Mouse (Mus musculus) brown adipose tissue, adult 24 weeks (tissue): ENCODE data around the gene Smim6. TPM values are rescaled to one million over a fixed set of nuclear protein-coding genes. Genes with fewer than 3 reads are reported as not detected.

Experiments used
- H3K27ac ChIP-seq: fragments of 200-500 bp; replicated peaks from 2 replicates; pipeline ENCODE4 v1.5.1; 2012; ENCODE audit warnings: low read depth, mild to moderate bottlenecking, low read length
- H3K4me1 ChIP-seq: fragments of 200-500 bp; 2 replicates; pipeline ENCODE4 v1.6.1; 2012; ENCODE audit warnings: low read length, mixed read lengths; ENCODE audit not compliant: control insufficient read depth, insufficient read depth, insufficient read length
- H3K4me3 ChIP-seq: fragments of 200-500 bp; 2 replicates; pipeline ENCODE4 v1.5.1; 2012; ENCODE audit warnings: low read depth, mild to moderate bottlenecking, low read length, moderate library complexity; ENCODE audit not compliant: insufficient read depth
- polyA plus RNA-seq: library from polyadenylated mRNA; stranded (reverse); fragments of >200 nt; gene quantifications from 2 replicates; pipeline ENCODE4 v1.2.4, GENCODE M21; 2012; ENCODE audit not compliant: missing spikeins, insufficient read depth, insufficient read length

Gene Smim6
- polyA plus RNA-seq, 1 experiment, result not detected

- Histone ChIP-seq H3K4me1 (no peaks in the 10 kb centered on the region), H3K27ac (no peak overlapping the region), H3K4me3 (no peak overlapping the region)
Measured at GRCm38 (mm10) chr11:115906116-115906515, 5.7 kb upstream of the Smim6 start.

- Histone ChIP-seq H3K4me3 (no peak overlapping the region), H3K4me1 (no peaks in the 10 kb centered on the region), H3K27ac (no peak overlapping the region)
Measured at GRCm38 (mm10) chr11:115906521-115906920, 5.3 kb upstream of the Smim6 start.

GRCm38 (mm10) chr11:115911134-115911561 lies 669 bp upstream of the Smim6 start:
- H3K27ac ChIP-seq, result no peak overlapping the region
- H3K4me3 ChIP-seq, result no peak overlapping the region
- H3K4me1 ChIP-seq, result no peaks in the 10 kb centered on the region

GRCm38 (mm10) chr11:115916579-115916978 lies 4.8 kb downstream of the Smim6 start:
- no peak overlapping the region for H3K27ac ChIP-seq
- H3K4me3 ChIP-seq, result no peak overlapping the region
- no peaks in the 10 kb centered on the region for H3K4me1 ChIP-seq

- Histone ChIP-seq H3K4me1 (no peaks in the 10 kb centered on the region), H3K27ac (no peak overlapping the region), H3K4me3 (no peak overlapping the region)
Measured at GRCm38 (mm10) chr11:115918637-115919036, 6.8 kb downstream of the Smim6 start.

- H3K4me3 ChIP-seq, result no peak overlapping the region
- H3K4me1 ChIP-seq, result no peaks in the 10 kb centered on the region
- H3K27ac ChIP-seq, result no peak overlapping the region
Measured at GRCm38 (mm10) chr11:115919073-115919472, 7.3 kb downstream of the Smim6 start.

- Histone ChIP-seq H3K4me3 (no peak overlapping the region), H3K4me1 (no peaks in the 10 kb centered on the region), H3K27ac (no peak overlapping the region)
Measured at GRCm38 (mm10) chr11:115920110-115920818, 8.4 kb downstream of the Smim6 start.

GRCm38 (mm10) chr11:115921986-115922385 lies 10.2 kb downstream of the Smim6 start:
- Histone ChIP-seq H3K4me1 (no peaks in the 10 kb centered on the region), H3K27ac (no peak overlapping the region), H3K4me3 (no peak overlapping the region)

- peaks cover 5% of the 10 kb centered on the region for H3K4me1 ChIP-seq
- no peak overlapping the region for H3K27ac ChIP-seq
- no peak overlapping the region for H3K4me3 ChIP-seq
Measured at GRCm38 (mm10) chr11:115929031-115929430, 17.2 kb downstream of the Smim6 start.

- H3K4me1 ChIP-seq, result peaks cover 5% of the 10 kb centered on the region
- H3K27ac ChIP-seq, result no peak overlapping the region
- H3K4me3 ChIP-seq, result no peak overlapping the region
Measured at GRCm38 (mm10) chr11:115929818-115930217, 18.0 kb downstream of the Smim6 start.

GRCm38 (mm10) chr11:115931235-115931634 lies 19.4 kb downstream of the Smim6 start:
- Histone ChIP-seq H3K4me3 (no peak overlapping the region), H3K27ac (no peak overlapping the region), H3K4me1 (peaks cover 5% of the 10 kb centered on the region)

GRCm38 (mm10) chr11:115933108-115933746 lies 21.4 kb downstream of the Smim6 start, which contains the start of the genes Sap30bp and Recql5:
Gene Sap30bp (plus strand): TSS chr11:115933282.
Gene Recql5 (minus strand): TSS chr11:115933477.
- Histone ChIP-seq H3K4me3 (peak within 1 kb of the TSS; percentile 89), H3K4me1 (peaks cover 5% of the 10 kb centered on the region), H3K27ac (0 out of 2 replicates have a peak within 1 kb of the TSS, but pooled peaks have one; percentile 8)

- Histone ChIP-seq H3K27ac (0 out of 2 replicates have a peak overlapping the region, but pooled peaks have one; percentile 8), H3K4me3 (peak overlapping the region; percentile 77), H3K4me1 (peaks cover 5% of the 10 kb centered on the region)
Measured at GRCm38 (mm10) chr11:115933747-115934110, 21.9 kb downstream of the Smim6 start.

- Histone ChIP-seq H3K27ac (no peak overlapping the region), H3K4me1 (no peaks in the 10 kb centered on the region), H3K4me3 (no peak overlapping the region)
Measured at GRCm38 (mm10) chr11:115939690-115940329, 28.0 kb downstream of the Smim6 start.

- Histone ChIP-seq H3K27ac (no peak overlapping the region), H3K4me1 (no peaks in the 10 kb centered on the region), H3K4me3 (no peak overlapping the region)
Measured at GRCm38 (mm10) chr11:115941980-115942379, 30.2 kb downstream of the Smim6 start.
